Mouse (Mus musculus) hindlimb bud, embryonic 11.5 days (tissue): ENCODE data around the gene N4bp2l2.
"Not testable (repeated sequence)": the region's sequence is repeated elsewhere in the genome, so short reads cannot be mapped to it uniquely, and the experiment has no call there.

Experiments used
- DNase-seq: peaks from one replicate; pipeline ENCODE4 v3.0.0-alpha.2; 2012; ENCODE audit warnings: low read depth, low spot score; ENCODE audit errors: extremely low spot score

N4bp2l2 gene

DNA sequence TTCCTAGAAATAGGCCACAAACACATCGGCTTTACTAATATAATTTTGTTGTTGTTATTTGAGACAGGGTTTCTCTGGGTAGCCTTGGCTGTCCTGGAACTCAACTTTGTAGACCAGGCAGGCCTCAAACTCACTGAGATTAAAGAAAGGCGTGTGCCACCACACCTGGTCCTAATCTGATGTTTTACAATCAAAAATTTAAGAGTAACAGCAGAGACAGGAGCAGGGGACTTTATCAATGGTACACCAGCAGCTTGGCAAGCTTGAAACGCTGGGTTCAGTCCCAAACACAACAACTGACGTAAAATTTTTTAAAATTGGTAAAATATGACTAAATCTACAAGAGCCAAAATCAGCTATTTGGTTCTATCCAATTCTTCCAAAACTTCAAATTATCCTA, 21.1 kb downstream of the N4bp2l2 start:
- no peak for DNase-seq

DNA sequence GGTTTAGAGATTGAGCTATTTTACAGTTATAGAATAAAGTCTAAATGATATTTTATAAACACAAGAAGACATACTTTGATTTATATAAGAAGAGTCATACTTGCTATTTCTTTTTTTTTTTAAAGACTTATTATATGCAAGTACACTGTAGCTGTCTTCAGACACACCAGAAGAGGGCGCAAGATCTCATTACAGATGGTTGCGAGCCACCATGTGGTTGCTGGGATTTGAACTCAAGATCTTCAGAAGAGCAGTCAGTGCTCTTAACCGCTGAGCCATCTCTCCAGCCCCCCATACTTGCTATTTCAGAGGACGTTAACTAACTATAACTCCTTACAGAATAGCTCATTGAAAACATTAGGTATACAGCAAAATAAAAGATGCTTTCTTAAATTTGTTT, 22.6 kb downstream of the N4bp2l2 start:
- DNase-seq, result not testable (repeated sequence)

GRCm38 (mm10) chr5:150641440-150641839, 24.5 kb downstream of the N4bp2l2 start:
- DNase-seq, result no peak

DNA sequence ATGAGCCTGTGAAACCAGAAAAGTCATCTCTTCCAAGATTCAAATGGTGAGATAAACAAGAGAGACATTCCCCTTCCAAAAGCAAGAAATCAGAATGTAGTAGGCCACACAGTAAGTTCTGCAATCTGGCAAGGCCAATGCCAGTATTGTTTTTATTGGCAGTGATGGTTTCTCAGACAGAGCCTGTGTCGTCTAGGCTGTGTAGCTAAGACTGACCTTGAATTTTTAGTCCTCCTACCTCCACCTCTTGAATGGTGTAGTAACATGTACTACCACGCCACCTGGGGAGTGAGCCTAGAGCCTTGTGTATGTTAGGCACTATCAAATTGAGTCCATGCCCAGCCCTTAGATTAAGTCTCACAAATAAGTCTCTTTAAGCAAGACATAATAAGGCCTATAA, 36.3 kb downstream of the N4bp2l2 start:
- DNase-seq, result no peak

DNA sequence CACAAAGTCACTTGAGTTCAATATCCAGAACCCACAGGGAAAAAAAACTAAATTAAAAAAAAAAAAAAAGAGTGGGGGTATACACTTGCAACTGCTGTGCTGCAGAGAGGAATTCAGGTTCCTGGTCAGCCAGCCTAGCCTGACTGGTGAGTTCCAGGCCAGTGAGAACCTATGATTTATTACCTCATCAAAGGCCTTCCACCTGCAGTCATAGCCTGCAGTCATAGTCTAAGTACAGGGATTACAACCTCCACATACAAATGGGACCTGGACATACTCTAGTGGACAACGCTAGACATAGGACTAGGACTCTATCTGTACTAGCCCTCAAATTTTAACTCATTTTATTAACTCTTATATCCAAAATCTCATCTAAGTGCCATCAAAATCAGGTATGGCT, 36.7 kb downstream of the N4bp2l2 start:
- no peak for DNase-seq

GRCm38 (mm10) chr5:150625528-150625927, 40.5 kb downstream of the N4bp2l2 start:
- no peak for DNase-seq

GRCm38 (mm10) chr5:150622792-150623191, 43.2 kb downstream of the N4bp2l2 start:
- no peak for DNase-seq

- no peak for DNase-seq
Measured at GRCm38 (mm10) chr5:150621592-150621991, 44.4 kb downstream of the N4bp2l2 start.

- no peak for DNase-seq
Measured at GRCm38 (mm10) chr5:150620588-150621135, 45.3 kb downstream of the N4bp2l2 start.

GRCm38 (mm10) chr5:150618599-150619355, 47.2 kb downstream of the N4bp2l2 start:
- no peak for DNase-seq

DNA sequence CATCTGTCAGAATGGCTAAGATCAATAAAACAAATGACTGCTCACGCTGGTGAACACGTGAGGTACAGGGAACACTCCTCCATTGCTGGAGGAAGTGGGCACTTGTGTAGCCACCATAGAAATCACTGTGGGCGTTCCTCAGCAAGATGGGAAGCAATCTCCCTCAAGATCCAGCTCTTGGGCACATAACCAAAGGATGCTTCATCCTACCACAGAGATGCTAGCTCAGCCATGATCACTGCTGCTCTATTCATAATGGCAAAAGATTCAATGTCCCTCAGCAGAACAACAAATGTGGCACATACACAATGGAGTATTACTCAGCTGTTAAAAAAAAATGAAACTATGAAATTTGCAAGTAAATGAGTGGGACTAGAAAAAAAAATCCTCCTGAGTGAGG, 49.3 kb downstream of the N4bp2l2 start:
- no peak for DNase-seq

DNA sequence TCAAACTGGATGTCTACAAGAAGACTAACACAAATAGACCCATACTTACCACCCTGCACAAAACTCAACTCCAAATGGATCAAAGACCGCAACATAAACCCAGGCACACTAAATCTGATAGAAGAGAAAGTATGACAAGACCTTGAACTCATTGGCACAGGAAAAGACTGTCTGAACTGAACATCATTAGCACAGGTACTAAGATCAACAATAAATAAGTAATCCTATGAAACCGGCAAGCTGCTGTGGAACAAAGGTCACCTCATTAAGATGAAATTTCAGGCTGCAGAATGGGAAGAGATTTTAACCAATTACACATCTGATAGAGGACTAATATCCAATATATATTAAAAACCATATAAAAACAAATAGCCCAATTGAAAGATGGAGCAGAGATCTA, 49.8 kb downstream of the N4bp2l2 start:
- DNase-seq, result no peak

- DNase-seq, result no peak
Measured at GRCm38 (mm10) chr5:150614054-150614453, 51.9 kb downstream of the N4bp2l2 start.

- DNase-seq, result no peak
Measured at GRCm38 (mm10) chr5:150611697-150612096, 54.3 kb downstream of the N4bp2l2 start.

GRCm38 (mm10) chr5:150611136-150611535, 54.8 kb downstream of the N4bp2l2 start:
- no peak for DNase-seq

DNA sequence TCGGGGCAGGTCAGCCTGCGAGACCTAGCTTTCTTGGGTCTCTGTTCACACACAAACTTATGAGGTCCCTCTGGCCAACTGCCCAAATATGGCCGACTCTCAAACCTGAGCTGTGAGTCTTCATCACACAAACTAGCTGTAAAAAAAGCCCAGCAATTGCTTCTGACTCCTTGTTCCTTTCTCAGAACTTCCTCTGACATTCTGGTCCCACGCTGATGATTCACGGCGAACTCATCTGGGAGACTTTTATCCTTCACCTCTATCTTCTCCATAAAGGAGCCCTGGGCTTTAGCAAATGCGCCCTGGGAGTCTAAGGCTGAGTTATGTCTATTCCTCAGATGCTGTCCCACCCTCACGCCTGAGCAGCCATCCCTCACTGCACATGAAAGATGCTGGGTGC, 58.4 kb downstream of the N4bp2l2 start:
- no peak for DNase-seq

GRCm38 (mm10) chr5:150606131-150606530, 59.9 kb downstream of the N4bp2l2 start:
- DNase-seq, result no peak

- DNase-seq, result no peak
Measured at GRCm38 (mm10) chr5:150601441-150602230, 64.3 kb downstream of the N4bp2l2 start.

DNA sequence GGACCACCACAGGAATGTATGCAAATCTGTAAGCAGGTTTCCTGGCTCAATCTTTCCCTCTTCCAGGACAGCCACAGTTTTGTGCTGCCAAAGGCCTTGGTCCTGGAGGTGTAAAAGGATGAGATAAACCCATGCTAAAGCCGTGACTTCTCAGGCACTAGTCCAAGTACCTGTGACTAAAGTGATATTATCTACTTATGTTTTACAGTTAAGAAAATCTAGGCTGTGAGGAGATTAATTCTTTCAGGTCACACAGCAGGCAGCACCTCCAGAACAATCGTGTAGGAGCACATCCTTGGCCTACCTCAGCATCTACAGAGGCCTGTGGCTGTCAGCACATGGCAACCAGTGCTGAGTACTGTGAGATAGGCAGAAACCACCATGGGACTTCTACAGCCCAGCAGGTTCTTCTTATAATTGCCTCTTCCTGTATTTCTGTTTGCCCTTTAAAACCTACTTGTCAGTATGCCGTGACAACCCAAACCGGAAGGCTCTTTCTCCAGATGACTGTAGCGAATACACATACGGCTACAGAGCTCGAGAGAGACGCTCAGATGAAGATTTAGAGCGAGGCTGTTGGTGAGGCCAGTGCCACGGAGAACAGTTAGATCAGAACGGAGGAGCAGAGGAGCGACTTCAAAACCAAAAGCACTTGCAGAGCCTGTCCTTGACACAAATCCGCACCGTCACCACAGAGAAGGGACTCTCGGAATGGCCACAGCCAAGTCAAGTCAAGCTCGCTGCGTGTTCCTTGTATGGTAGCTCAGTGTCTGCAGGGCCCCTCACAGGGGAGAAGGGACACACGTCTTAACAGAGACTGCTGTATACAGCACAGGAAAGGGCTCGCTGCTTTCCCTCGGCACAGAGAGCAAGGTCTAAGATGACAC, 65.2 kb downstream of the N4bp2l2 start:
- DNase-seq, result no peak

GRCm38 (mm10) chr5:150599301-150600294, 66.4 kb downstream of the N4bp2l2 start:
- DNase-seq, result no peak
